Mouse (Mus musculus): ENCODE measurements around the gene Papss2.
"Not testable (repeated sequence)": the region's sequence is repeated elsewhere in the genome, so short reads cannot be mapped to it uniquely, and the experiment has no call there.

Gene Papss2

DNA sequence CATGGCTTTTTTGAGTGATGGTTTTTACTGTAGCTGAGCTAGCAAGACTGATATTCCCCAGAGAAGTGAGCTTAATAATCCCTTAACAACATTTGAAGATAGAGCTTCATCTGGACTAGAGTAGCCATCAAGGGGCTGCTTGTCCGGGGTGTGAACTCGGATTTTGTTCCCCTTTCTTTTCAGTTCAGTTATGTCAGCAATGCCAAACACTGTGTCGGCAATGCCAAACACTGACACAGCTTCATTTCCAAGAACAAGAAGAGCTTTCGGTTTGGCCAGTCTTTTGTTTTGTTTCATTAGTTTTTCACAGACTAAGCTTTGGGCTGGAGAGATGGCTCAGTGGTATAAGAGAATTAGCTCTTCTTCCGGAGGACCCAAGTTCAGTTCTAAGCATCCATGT, 55.5 kb downstream of the Papss2 start:
- Histone ChIP-seq H3K27me3 (ENCODE audit: insufficient read depth, low read length) (no peaks in the 10 kb centered on the region), H3K4me3 (replicated peaks; ENCODE audit: low read length) (no peak overlapping the region), H3K36me3 (ENCODE audit: insufficient read depth, low read length) (no peaks in the 10 kb centered on the region), H3K4me1 (replicated peaks; ENCODE audit: low read depth, low read length) (peaks cover 11% of the 10 kb centered on the region; the same call in 1 of the 2 replicates), H3K9me3 (ENCODE audit: low read length) (peaks cover 23% of the 10 kb centered on the region)
- TF ChIP-seq POU5F1 (IDR thresholded peaks at IDR 0.05; ENCODE audit: borderline replicate concordance, low read length), result no peak
- TF ChIP-seq CTCF (conservative IDR thresholded peaks at IDR 0.05; ENCODE audit: low read length), result no peak
- no peak for TF ChIP-seq NANOG (IDR thresholded peaks at IDR 0.05; ENCODE audit: borderline replicate concordance, low read length)

DNA sequence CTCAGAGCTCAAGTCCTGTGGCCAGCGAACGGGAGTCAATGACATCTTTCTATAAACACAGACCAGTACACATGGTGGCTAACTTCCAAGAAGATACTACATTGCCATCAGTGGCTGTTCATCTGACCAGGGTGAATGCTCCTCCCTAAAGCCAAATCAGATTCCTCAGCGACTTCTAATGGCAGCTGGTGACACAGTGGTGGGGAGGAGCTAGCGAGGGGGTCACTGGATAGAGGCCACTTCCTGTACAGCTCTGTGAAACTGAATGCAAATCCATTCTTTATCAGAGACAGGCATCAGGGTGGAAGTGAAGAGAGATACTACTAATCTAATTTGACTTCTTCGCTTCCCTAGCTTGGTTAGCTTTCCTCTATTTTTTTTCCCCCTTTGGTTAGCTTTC, 57.5 kb downstream of the Papss2 start:
- Histone ChIP-seq H3K27me3 (ENCODE audit: insufficient read depth, low read length) (no peaks in the 10 kb centered on the region), H3K9me3 (ENCODE audit: low read length) (peaks cover 11% of the 10 kb centered on the region), H3K36me3 (ENCODE audit: insufficient read depth, low read length) (no peaks in the 10 kb centered on the region), H3K4me3 (replicated peaks; ENCODE audit: low read length) (no peak overlapping the region), H3K4me1 (replicated peaks; ENCODE audit: low read depth, low read length) (peaks cover 6% of the 10 kb centered on the region; the same call in 1 of the 2 replicates)
- TF ChIP-seq NANOG (IDR thresholded peaks at IDR 0.05; ENCODE audit: borderline replicate concordance, low read length) (no peak), CTCF (conservative IDR thresholded peaks at IDR 0.05; ENCODE audit: low read length) (no peak), POU5F1 (IDR thresholded peaks at IDR 0.05; ENCODE audit: borderline replicate concordance, low read length) (no peak)

DNA sequence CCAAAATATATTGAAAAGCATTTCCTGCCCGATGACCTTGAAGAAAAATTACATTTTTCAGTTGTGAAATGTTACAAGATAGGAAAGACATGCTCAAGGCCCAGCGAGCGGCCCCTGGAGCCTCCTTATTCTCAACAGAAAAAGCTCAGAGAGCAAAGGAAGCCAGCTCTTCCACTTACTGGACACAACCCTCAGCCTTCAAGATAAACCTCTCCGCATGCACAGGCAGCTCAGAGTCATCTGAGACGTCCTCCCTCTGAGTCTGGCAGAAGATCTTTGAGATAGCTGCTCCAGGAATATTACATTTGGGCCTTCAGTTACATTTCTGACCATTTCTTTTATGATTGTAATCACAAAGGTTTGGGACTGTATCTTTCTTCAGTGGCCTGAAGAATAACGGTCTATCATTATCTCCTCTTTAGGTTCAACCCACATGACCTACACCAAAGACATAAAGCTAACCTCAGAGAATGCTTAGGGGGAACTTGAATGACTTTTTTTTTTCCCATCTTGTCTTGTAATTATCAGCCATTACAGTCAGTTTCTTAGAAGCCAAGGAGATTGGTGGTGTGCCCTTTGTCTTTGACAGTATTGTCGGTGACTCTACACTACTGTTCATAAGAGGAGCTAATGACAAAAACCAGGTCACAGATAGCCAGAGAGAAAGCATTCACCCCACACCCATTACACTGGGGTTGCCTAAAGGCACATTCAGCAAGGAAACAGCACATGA, 58.2 kb downstream of the Papss2 start:
- Histone ChIP-seq H3K4me1 (replicated peaks; ENCODE audit: low read depth, low read length) (no peaks in the 10 kb centered on the region), H3K36me3 (ENCODE audit: insufficient read depth, low read length) (no peaks in the 10 kb centered on the region), H3K27me3 (ENCODE audit: insufficient read depth, low read length) (no peaks in the 10 kb centered on the region), H3K9me3 (ENCODE audit: low read length) (peaks cover 8% of the 10 kb centered on the region), H3K4me3 (replicated peaks; ENCODE audit: low read length) (no peak overlapping the region)
- TF ChIP-seq NANOG (IDR thresholded peaks at IDR 0.05; ENCODE audit: borderline replicate concordance, low read length) (no peak), POU5F1 (IDR thresholded peaks at IDR 0.05; ENCODE audit: borderline replicate concordance, low read length) (no peak), CTCF (conservative IDR thresholded peaks at IDR 0.05; ENCODE audit: low read length) (no peak)

DNA sequence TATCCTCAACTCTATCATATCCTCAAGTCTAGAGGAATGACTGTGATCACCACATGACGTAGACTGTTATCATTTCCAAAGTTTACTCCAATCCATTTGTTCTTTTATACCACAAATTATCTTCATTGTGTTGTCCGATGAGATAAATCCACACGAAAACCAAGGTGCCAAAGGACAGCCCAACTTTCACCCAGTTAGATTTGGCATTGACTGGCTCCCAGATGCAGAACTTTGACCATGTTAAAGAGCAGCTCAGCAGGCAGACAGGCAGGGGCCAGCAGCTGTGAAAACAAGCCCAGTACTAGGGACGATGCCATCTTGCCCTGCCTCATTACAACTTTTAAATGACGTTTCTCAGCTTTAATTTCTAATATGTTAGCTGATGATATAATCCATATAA, 63.8 kb downstream of the Papss2 start:
- TF ChIP-seq NANOG (IDR thresholded peaks at IDR 0.05; ENCODE audit: borderline replicate concordance, low read length), result no peak
- no peak for TF ChIP-seq POU5F1 (IDR thresholded peaks at IDR 0.05; ENCODE audit: borderline replicate concordance, low read length)
- no peak for TF ChIP-seq CTCF (conservative IDR thresholded peaks at IDR 0.05; ENCODE audit: low read length)
- H3K4me1 ChIP-seq (replicated peaks; ENCODE audit: low read depth, low read length), result no peaks in the 10 kb centered on the region
- H3K4me3 ChIP-seq (replicated peaks; ENCODE audit: low read length), result no peak overlapping the region
- no peaks in the 10 kb centered on the region for H3K27me3 ChIP-seq (ENCODE audit: insufficient read depth, low read length)
- no peaks in the 10 kb centered on the region for H3K9me3 ChIP-seq (ENCODE audit: low read length)
- H3K36me3 ChIP-seq (ENCODE audit: insufficient read depth, low read length), result 0 out of 2 replicates have a peak, but pooled peaks cover 2% of the 10 kb centered on the region

DNA sequence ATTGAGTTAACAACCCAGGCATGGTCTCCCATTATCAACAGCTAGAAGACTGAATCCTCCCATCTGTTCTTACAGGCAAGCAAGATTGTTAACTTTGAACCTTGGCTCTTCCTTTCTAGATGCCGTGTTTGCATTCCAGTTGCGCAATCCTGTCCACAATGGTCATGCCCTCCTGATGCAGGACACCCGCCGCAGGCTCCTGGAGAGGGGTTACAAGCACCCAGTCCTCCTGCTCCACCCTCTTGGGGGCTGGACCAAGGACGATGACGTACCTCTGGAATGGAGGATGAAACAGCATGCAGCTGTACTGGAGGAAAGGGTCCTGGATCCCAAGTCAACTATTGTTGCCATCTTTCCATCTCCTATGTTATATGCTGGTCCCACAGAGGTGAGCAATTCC, 67.3 kb downstream of the Papss2 start:
- H3K4me1 ChIP-seq (replicated peaks; ENCODE audit: low read depth, low read length), result no peaks in the 10 kb centered on the region
- TF ChIP-seq NANOG (IDR thresholded peaks at IDR 0.05; ENCODE audit: borderline replicate concordance, low read length), result no peak
- no peak for TF ChIP-seq CTCF (conservative IDR thresholded peaks at IDR 0.05; ENCODE audit: low read length)
- no peak for TF ChIP-seq POU5F1 (IDR thresholded peaks at IDR 0.05; ENCODE audit: borderline replicate concordance, low read length)
- H3K27me3 ChIP-seq (ENCODE audit: insufficient read depth, low read length), result no peaks in the 10 kb centered on the region
- 0 out of 2 replicates have a peak, but pooled peaks cover 15% of the 10 kb centered on the region for H3K36me3 ChIP-seq (ENCODE audit: insufficient read depth, low read length)
- H3K4me3 ChIP-seq (replicated peaks; ENCODE audit: low read length), result no peak overlapping the region
- no peaks in the 10 kb centered on the region for H3K9me3 ChIP-seq (ENCODE audit: low read length)

DNA sequence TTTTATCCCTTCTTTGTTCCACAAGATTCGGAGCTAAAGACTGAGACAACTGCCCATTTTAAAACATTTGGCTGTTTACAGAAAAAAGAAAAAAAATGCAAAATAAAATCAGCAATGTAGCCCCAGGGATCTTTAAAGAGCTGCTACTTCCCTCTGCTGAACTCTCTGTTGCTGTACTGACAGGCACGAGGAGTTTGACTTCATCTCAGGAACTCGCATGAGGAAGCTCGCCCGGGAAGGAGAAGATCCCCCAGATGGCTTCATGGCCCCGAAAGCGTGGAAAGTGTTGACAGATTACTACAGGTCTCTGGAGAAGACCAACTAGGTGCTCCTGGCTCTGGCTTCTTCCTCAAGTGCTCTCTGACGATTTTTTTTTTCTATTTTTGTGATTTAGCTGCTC, 69.7 kb downstream of the Papss2 start:
- Histone ChIP-seq H3K36me3 (ENCODE audit: insufficient read depth, low read length) (peaks cover 18% of the 10 kb centered on the region; the same call in 1 of the 2 replicates), H3K4me3 (replicated peaks; ENCODE audit: low read length) (no peak overlapping the region), H3K4me1 (replicated peaks; ENCODE audit: low read depth, low read length) (0 out of 2 replicates have a peak, but pooled peaks cover 2% of the 10 kb centered on the region), H3K9me3 (ENCODE audit: low read length) (no peaks in the 10 kb centered on the region), H3K27me3 (ENCODE audit: insufficient read depth, low read length) (no peaks in the 10 kb centered on the region)
- TF ChIP-seq POU5F1 (IDR thresholded peaks at IDR 0.05; ENCODE audit: borderline replicate concordance, low read length), result no peak
- no peak for TF ChIP-seq CTCF (conservative IDR thresholded peaks at IDR 0.05; ENCODE audit: low read length)
- TF ChIP-seq NANOG (IDR thresholded peaks at IDR 0.05; ENCODE audit: borderline replicate concordance, low read length), result no peak

DNA sequence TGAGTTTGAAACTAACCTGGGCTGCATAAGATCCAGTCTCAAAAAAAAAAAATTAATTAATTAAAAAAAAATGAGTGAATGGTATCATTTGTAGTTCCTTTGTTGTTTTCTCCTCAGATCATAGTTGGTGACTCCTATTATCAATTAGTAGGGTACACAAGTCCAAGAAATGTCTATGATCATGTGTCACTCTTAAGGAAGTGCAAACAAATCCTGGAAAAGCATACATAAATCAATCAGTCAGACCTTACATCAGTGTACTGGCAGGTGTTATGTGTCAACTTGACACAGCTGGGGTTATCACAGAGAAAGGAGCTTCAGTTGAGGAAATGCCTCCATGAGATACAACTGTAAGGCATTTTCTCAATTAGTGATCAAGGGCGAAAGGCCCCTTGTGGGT, 72.2 kb downstream of the Papss2 start:
- H3K4me1 ChIP-seq (replicated peaks; ENCODE audit: low read depth, low read length); H3K9me3 ChIP-seq (ENCODE audit: low read length); H3K27me3 ChIP-seq (ENCODE audit: insufficient read depth, low read length); H3K4me3 ChIP-seq (replicated peaks; ENCODE audit: low read length): not testable (repeated sequence)
- H3K36me3 ChIP-seq (ENCODE audit: insufficient read depth, low read length), result peaks cover 36% of the 10 kb centered on the region

DNA sequence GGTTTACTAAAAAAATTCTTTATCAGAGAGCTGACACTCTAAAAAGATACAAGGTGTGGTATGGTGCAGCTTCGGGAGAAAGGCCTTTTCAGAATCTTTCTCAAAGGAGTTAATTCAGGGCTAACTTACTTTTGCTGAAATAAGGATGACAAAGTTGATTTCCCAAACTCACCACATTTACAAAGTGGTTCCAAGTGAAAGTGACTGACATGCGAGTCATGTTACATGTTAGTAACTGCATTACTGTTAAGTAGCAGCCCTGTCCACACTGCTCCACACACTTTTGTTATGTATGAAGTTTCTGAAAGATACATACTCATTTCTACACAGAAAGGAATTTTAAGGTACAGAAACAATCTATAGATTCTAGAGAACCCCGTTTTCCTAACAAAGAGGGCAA, 80.2 kb downstream of the Papss2 start:
- Histone ChIP-seq H3K9me3 (ENCODE audit: low read length) (no peaks in the 10 kb centered on the region), H3K27me3 (ENCODE audit: insufficient read depth, low read length) (no peaks in the 10 kb centered on the region), H3K36me3 (ENCODE audit: insufficient read depth, low read length) (peaks cover 81% of the 10 kb centered on the region), H3K4me3 (replicated peaks; ENCODE audit: low read length) (no peak overlapping the region), H3K4me1 (replicated peaks; ENCODE audit: low read depth, low read length) (no peaks in the 10 kb centered on the region)
- no peak for TF ChIP-seq NANOG (IDR thresholded peaks at IDR 0.05; ENCODE audit: borderline replicate concordance, low read length)
- no peak for TF ChIP-seq CTCF (conservative IDR thresholded peaks at IDR 0.05; ENCODE audit: low read length)
- TF ChIP-seq POU5F1 (IDR thresholded peaks at IDR 0.05; ENCODE audit: borderline replicate concordance, low read length), result no peak

DNA sequence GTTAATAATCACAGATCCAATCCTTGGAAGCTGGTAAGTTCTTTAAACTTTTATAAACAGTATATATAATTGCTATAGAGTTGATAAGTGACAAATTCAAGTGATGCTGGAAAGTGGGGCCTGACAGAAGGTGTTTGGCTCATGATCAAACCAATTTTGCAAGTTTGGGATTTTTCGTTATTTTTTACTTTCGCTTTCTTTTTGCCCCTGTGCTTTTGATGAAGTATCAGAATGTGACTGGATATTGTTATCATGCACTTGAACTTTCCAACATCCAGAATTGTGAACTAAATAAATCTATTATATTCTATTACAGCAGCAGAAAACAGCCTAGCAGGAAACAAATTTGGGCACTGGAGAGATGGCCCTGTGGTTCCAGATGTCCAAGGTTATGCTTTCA, 85.3 kb downstream of the Papss2 start:
- TF ChIP-seq CTCF (conservative IDR thresholded peaks at IDR 0.05; ENCODE audit: low read length) (no peak), NANOG (IDR thresholded peaks at IDR 0.05; ENCODE audit: borderline replicate concordance, low read length) (no peak), POU5F1 (IDR thresholded peaks at IDR 0.05; ENCODE audit: borderline replicate concordance, low read length) (no peak)
- H3K4me3 ChIP-seq (replicated peaks; ENCODE audit: low read length), result no peak overlapping the region
- no peaks in the 10 kb centered on the region for H3K9me3 ChIP-seq (ENCODE audit: low read length)
- H3K4me1 ChIP-seq (replicated peaks; ENCODE audit: low read depth, low read length), result no peaks in the 10 kb centered on the region
- peaks cover 83% of the 10 kb centered on the region for H3K36me3 ChIP-seq (ENCODE audit: insufficient read depth, low read length)
- H3K27me3 ChIP-seq (ENCODE audit: insufficient read depth, low read length), result no peaks in the 10 kb centered on the region

All from E14TG2a.4 (cell line).